Mouse (Mus musculus) kidney, embryonic 16.5 days (tissue): ENCODE data around the gene Gm17087. TPM values are rescaled to one million over a fixed set of nuclear protein-coding genes. Genes with fewer than 3 reads are reported as not detected.
A peak's percentile ranks its signal among the peaks of the same experiment; 100 is the strongest.

Source experiments
- ATAC-seq: fragments of 200-750 bp; cut with Nextera tagmentation; 2 replicates; pipeline ENCODE4 v1.8.0; 2017; ENCODE audit warnings: moderate TSS enrichment; ENCODE audit not compliant: low FRiP score, low TSS enrichment
- H3K27ac ChIP-seq: fragments of 300-500 bp; sonication (generic); 2 replicates; pipeline ENCODE4 v1.5.1; 2014; ENCODE audit warnings: low read length
- H3K27me3 ChIP-seq: fragments of 300-500 bp; sonication (generic); 2 replicates; pipeline ENCODE4 v1.6.1; 2014; ENCODE audit warnings: low read length, control low read depth, mixed read lengths; ENCODE audit not compliant: insufficient read depth
- H3K36me3 ChIP-seq: fragments of 300-500 bp; sonication (generic); 2 replicates; pipeline ENCODE4 v1.6.1; 2014; ENCODE audit warnings: low read length, control low read depth, mixed read lengths; ENCODE audit not compliant: insufficient read depth
- H3K4me1 ChIP-seq: fragments of 300-500 bp; sonication (generic); 2 replicates; pipeline ENCODE4 v1.6.1; 2014; ENCODE audit warnings: low read length, control low read depth, mixed read lengths; ENCODE audit not compliant: insufficient read depth
- H3K4me2 ChIP-seq: fragments of 300-500 bp; sonication (generic); replicated peaks from 2 replicates; pipeline ENCODE4 v1.6.1; 2014; ENCODE audit warnings: low read depth, low read length
- H3K4me3 ChIP-seq: fragments of 300-500 bp; sonication (generic); 2 replicates; pipeline ENCODE4 v1.5.1; 2014; ENCODE audit warnings: mild to moderate bottlenecking, low read length
- H3K9ac ChIP-seq: fragments of 300-500 bp; sonication (generic); replicated peaks from 2 replicates; pipeline ENCODE4 v1.6.1; 2014; ENCODE audit warnings: low read length
- H3K9me3 ChIP-seq: fragments of 300-500 bp; sonication (generic); 2 replicates; pipeline ENCODE4 v1.6.1; 2016; ENCODE audit warnings: low read length, control low read depth
- WGBS: fragments of 180-500 bp; shearing (Covaris S2); extraction: QIAGEN DNeasy Blood & Tissue Kit; methylation state at CpG from one replicate; pipeline ENCODE4 v1.1.7; 2014; 5-methylcytosine and 5-hydroxymethylcytosine counted together
- polyA plus RNA-seq: library from polyadenylated mRNA; unstranded; fragments of >200 nt; fragmentation: Nextera tagmentation; extraction: Ambion mirVana; gene quantifications from 2 replicates; pipeline ENCODE4 v1.2.1, GENCODE M21; 2015

Gene Gm17087
- not detected in 2 replicates for polyA plus RNA-seq

DNA sequence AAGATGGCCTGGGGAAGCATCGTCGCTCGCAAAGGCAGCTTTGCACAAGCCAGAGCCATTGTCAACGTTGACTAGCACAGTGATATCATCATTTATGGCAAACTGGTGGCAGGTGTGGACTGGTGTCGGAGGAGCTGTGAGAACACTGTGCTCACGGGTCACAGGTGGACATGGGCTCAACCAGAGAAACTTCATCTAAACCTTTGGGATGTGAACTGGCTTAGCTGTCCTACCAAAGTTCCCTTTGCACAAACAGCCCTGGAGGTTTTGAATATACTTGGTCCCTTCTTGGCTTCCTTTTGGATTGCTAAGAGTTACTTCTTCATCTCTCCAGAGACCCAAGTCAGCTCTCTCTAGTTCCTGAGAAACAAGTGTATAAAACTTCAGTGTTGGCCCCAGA is at the start of gene Gm17087:
TSS of gene Gm17087 (minus strand) at position 101 of the 400 bp plus-strand sequence.
- H3K4me2 ChIP-seq, result no peak within 1 kb of the TSS
- no peak within 1 kb of the TSS for H3K27ac ChIP-seq
- H3K27me3 ChIP-seq, result no peaks in the 10 kb centered on the region
- H3K4me3 ChIP-seq, result no peak within 1 kb of the TSS
- 94% methylated on average over 6 of the region's 6 CpGs for WGBS
- H3K9me3 ChIP-seq, result no peaks in the 10 kb centered on the region
- no peak within 1 kb of the TSS for H3K9ac ChIP-seq
- no peaks in the 10 kb centered on the region for H3K4me1 ChIP-seq
- ATAC-seq, result no peak
- no peaks in the 10 kb centered on the region for H3K36me3 ChIP-seq

DNA sequence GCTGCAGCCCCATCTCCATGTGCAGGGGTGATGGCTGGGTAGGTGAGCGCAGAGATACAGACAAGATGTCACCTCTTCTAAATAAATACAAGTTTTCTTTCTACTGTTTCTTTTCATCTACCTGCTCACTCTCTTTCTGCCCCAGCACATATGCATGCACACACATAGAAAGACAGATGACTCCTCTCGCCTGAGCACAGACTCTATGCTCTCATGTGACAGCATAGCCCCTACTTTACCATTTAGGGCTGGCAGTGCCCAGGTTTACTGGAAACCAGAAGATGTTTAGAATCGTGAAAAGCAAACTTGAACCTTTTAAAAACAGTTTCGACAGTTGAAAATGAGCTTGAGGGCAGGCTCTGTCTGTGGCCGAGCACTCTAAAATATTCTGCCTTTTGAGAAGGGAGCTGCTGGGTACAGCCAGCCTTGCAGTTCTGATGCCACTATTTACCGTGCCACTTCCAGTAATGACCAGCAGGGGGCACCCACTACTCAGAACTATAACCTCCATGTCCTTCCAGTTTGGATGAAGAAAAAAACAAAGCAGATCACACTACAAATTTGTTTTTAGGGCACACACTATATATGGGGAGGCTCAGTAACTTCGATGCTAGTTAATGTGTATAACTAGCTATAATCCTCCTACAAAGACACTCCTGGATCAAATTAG is 47.3 kb upstream of the Gm17087 start:
- Histone ChIP-seq H3K9ac (no peak overlapping the region), H3K4me3 (no peak overlapping the region), H3K36me3 (no peaks in the 10 kb centered on the region), H3K9me3 (no peaks in the 10 kb centered on the region), H3K27ac (no peak overlapping the region), H3K4me1 (no peaks in the 10 kb centered on the region), H3K27me3 (peaks cover 2% of the 10 kb centered on the region; the same call in 1 of the 2 replicates), H3K4me2 (no peak overlapping the region)
- no peak for ATAC-seq
- WGBS, result 33% methylated on average over 7 of the region's 7 CpGs

DNA sequence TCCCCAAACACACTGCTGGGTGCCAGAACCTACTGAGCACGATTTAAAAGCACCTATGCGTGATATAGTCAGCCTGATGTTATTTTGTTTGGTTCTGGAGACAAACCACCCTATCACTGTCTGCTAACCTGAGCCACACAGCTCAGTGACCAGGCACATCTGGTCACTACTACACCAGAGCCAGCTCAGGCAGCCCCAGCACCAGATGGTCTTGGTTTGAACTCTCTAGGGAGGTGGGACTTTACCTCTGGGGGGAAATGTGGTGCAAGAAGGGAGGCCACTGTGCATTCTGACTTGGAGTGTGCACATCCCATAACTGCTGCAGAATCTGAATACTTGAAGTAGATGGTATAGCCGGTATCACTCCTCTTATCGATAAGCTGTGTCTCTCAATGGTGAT is 45.2 kb upstream of the Gm17087 start:
- H3K4me1 ChIP-seq, result no peaks in the 10 kb centered on the region
- WGBS, result 72% methylated on average over 4 of the region's 4 CpGs

GRCm38 (mm10) chr17:8606695-8607094 is 39.9 kb upstream of the Gm17087 start:
- Histone ChIP-seq H3K27me3 (no peaks in the 10 kb centered on the region), H3K27ac (no peak overlapping the region), H3K4me1 (no peaks in the 10 kb centered on the region), H3K9ac (no peak overlapping the region), H3K4me3 (no peak overlapping the region), H3K9me3 (no peaks in the 10 kb centered on the region), H3K4me2 (no peak overlapping the region), H3K36me3 (no peaks in the 10 kb centered on the region)
- 66% methylated on average over 3 of the region's 3 CpGs for WGBS
- no peak for ATAC-seq

More for the DNA sequence above, 45.2 kb upstream of the Gm17087 start:
- no peak overlapping the region for H3K4me2 ChIP-seq
- no peak overlapping the region for H3K9ac ChIP-seq
- no peaks in the 10 kb centered on the region for H3K36me3 ChIP-seq
- H3K27me3 ChIP-seq, result peaks cover 2% of the 10 kb centered on the region; the same call in 1 of the 2 replicates
- no peak overlapping the region for H3K27ac ChIP-seq
- ATAC-seq, result no peak
- no peaks in the 10 kb centered on the region for H3K9me3 ChIP-seq
- H3K4me3 ChIP-seq, result no peak overlapping the region

DNA sequence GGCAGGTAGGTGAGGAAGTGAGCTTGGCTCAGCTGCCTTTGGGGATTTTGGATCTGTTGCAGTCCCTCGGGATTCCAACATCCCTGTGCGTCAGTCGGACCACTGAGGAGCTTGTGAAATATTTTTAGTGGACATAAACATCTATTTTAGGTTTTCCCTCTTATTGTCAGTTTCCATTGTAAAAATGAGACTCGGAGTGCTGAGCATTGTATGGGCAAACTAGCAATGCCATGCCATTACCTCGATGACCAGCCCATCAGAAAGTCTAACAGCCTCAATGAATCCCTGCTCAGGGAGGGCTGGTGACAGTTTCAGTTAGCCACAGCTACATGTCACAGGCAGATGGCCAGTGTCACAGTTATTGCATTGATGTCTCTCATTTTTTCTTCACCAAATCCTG is 39.2 kb upstream of the Gm17087 start:
- Histone ChIP-seq H3K27me3 (no peaks in the 10 kb centered on the region), H3K36me3 (no peaks in the 10 kb centered on the region), H3K4me2 (no peak overlapping the region), H3K27ac (no peak overlapping the region), H3K9me3 (no peaks in the 10 kb centered on the region), H3K4me1 (no peaks in the 10 kb centered on the region), H3K4me3 (no peak overlapping the region), H3K9ac (no peak overlapping the region)
- 76% methylated on average over 5 of the region's 5 CpGs for WGBS
- no peak for ATAC-seq

DNA sequence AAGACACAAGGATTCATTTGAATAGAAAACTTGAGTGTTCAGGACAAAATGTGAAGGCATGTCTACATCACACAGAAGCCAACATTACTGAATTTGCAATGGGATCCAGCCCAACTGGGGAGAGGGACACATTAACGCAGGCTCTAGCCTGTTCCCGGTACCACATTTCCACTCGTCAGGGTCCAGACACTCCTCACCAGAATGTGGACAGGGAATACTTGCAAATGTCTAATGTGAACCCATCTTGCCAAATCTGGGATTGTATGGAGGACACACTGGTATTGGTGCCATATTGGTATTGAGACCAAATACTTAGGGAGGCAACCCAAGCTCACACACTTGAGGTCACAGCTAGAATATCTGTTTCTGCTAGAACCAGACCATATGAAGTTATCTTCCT is 36.2 kb upstream of the Gm17087 start:
- ATAC-seq, result no peak
- H3K4me3 ChIP-seq, result no peak overlapping the region
- H3K27me3 ChIP-seq, result no peaks in the 10 kb centered on the region; the same call in 1 of the 2 replicates
- no peak overlapping the region for H3K4me2 ChIP-seq
- no peak overlapping the region for H3K9ac ChIP-seq
- no peaks in the 10 kb centered on the region for H3K4me1 ChIP-seq
- H3K9me3 ChIP-seq, result no peaks in the 10 kb centered on the region
- H3K36me3 ChIP-seq, result no peaks in the 10 kb centered on the region
- no peak overlapping the region for H3K27ac ChIP-seq
- 89% methylated on average over 3 of the region's 3 CpGs for WGBS

DNA sequence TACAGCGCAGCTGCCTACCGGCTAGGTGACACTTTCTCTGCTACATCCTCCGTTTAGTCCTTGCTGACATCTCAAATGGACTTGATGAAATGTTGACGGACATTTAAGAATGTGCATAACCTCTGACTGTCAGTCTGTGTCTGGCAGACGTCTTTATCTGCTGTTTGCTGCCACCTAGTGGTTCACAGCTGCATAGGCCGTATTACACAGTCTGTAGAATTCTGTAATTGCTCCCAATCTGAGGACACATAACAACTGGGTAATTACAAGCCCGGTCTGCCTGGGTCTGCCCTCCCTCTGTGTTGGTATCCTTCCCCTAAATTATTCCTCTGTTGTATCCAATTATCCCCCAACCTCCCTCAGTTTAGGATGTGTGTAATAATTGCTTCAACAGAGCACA is 31.0 kb upstream of the Gm17087 start:
- Histone ChIP-seq H3K36me3 (no peaks in the 10 kb centered on the region), H3K9me3 (no peaks in the 10 kb centered on the region), H3K27ac (no peak overlapping the region), H3K9ac (no peak overlapping the region), H3K4me2 (no peak overlapping the region), H3K4me3 (no peak overlapping the region), H3K4me1 (no peaks in the 10 kb centered on the region), H3K27me3 (peaks cover 3% of the 10 kb centered on the region; the same call in 1 of the 2 replicates)
- WGBS, result 10% methylated on average over 7 of the region's 7 CpGs
- peak; percentile 57; the same call in 1 of the 2 replicates for ATAC-seq

GRCm38 (mm10) chr17:8592427-8593277 is 25.9 kb upstream of the Gm17087 start:
- no peaks in the 10 kb centered on the region for H3K36me3 ChIP-seq
- H3K4me1 ChIP-seq, result no peaks in the 10 kb centered on the region
- H3K4me3 ChIP-seq, result peak overlapping the region; percentile 18
- no peaks in the 10 kb centered on the region for H3K9me3 ChIP-seq
- peak; percentile 69 for ATAC-seq
- H3K9ac ChIP-seq, result no peak overlapping the region; the same call in 1 of the 2 replicates
- H3K27me3 ChIP-seq, result peaks cover 3% of the 10 kb centered on the region; the same call in 1 of the 2 replicates
- 13% methylated on average over 22 of the region's 22 CpGs for WGBS
- H3K27ac ChIP-seq, result no peak overlapping the region
- peak overlapping the region; percentile 44 for H3K4me2 ChIP-seq

DNA sequence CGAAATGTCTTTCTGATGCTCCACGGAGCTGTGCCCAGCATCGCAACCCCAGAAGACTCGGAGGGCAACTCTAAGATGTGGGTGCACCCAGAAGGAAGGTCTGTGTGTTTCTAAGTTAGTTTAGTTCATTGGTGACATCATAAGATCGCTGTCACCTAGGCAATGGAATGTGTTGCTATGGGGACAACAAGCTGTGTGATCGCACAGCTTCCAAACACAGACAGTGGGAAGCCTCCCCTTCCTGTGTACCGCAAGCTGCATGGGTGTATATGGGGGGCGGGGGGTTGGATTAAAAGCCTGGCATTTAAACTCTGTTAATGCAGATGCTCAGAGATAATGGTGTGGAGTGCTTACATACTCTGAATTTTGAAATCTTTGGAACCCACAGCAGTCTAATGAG is 14.8 kb upstream of the Gm17087 start:
- no peak overlapping the region for H3K27ac ChIP-seq
- no peaks in the 10 kb centered on the region for H3K36me3 ChIP-seq
- peaks cover 16% of the 10 kb centered on the region for H3K4me1 ChIP-seq
- no peak overlapping the region for H3K4me3 ChIP-seq
- WGBS, result 86% methylated on average over 8 of the region's 8 CpGs
- no peaks in the 10 kb centered on the region for H3K27me3 ChIP-seq
- H3K4me2 ChIP-seq, result no peak overlapping the region
- no peak for ATAC-seq
- no peaks in the 10 kb centered on the region for H3K9me3 ChIP-seq
- H3K9ac ChIP-seq, result no peak overlapping the region

GRCm38 (mm10) chr17:8580360-8580759 is 13.6 kb upstream of the Gm17087 start:
- Histone ChIP-seq H3K9ac (no peak overlapping the region), H3K4me2 (no peak overlapping the region), H3K27ac (no peak overlapping the region), H3K36me3 (no peaks in the 10 kb centered on the region), H3K27me3 (no peaks in the 10 kb centered on the region), H3K4me3 (no peak overlapping the region), H3K9me3 (no peaks in the 10 kb centered on the region), H3K4me1 (peaks cover 16% of the 10 kb centered on the region)
- WGBS, result 70% methylated on average over 3 of the region's 3 CpGs
- ATAC-seq, result no peak
